Mouse (Mus musculus) limb, embryonic 15.5 days (tissue): ENCODE data around the gene Cacna1c. TPM values are rescaled to one million over a fixed set of nuclear protein-coding genes. Genes with fewer than 3 reads are reported as not detected.

ENCODE experiments used
- ATAC-seq: fragments of 200-750 bp; cut with Nextera tagmentation; 2 replicates; pipeline ENCODE4 v1.8.0; 2017; ENCODE audit warnings: low read depth, moderate TSS enrichment; ENCODE audit not compliant: insufficient number of reproducible peaks, low FRiP score, low TSS enrichment
- H3K27ac ChIP-seq: fragments of 300-500 bp; sonication (generic); 2 replicates; pipeline ENCODE4 v1.5.1; 2015; ENCODE audit warnings: moderate library complexity, mild to moderate bottlenecking, inconsistent platforms
- H3K27me3 ChIP-seq: fragments of 300-500 bp; sonication (generic); 2 replicates; pipeline ENCODE4 v1.6.1; 2015; ENCODE audit warnings: inconsistent platforms
- H3K36me3 ChIP-seq: fragments of 300-500 bp; sonication (generic); 2 replicates; pipeline ENCODE4 v1.6.1; 2015; ENCODE audit warnings: inconsistent platforms
- H3K4me1 ChIP-seq: fragments of 300-500 bp; sonication (generic); 2 replicates; pipeline ENCODE4 v1.6.1; 2015; ENCODE audit warnings: inconsistent platforms
- H3K4me2 ChIP-seq: fragments of 300-500 bp; sonication (generic); 2 replicates; pipeline ENCODE4 v1.6.1; 2015; ENCODE audit warnings: mild to moderate bottlenecking, inconsistent platforms
- H3K4me3 ChIP-seq: fragments of 300-500 bp; sonication (generic); 2 replicates; pipeline ENCODE4 v1.5.1; 2015; ENCODE audit warnings: mild to moderate bottlenecking, inconsistent platforms
- H3K9ac ChIP-seq: fragments of 300-500 bp; sonication (generic); 2 replicates; pipeline ENCODE4 v1.6.1; 2015; ENCODE audit warnings: inconsistent platforms
- H3K9me3 ChIP-seq: fragments of 300-500 bp; sonication (generic); 2 replicates; pipeline ENCODE4 v1.6.1; 2016; ENCODE audit warnings: inconsistent platforms
- WGBS: fragments of 180-500 bp; shearing (Covaris S2); methylation state at CpG from one replicate; pipeline ENCODE4 v1.1.7; 2015; 5-methylcytosine and 5-hydroxymethylcytosine counted together
- polyA plus RNA-seq: library from polyadenylated mRNA; unstranded; fragments of >200 nt; fragmentation: Nextera tagmentation; extraction: Ambion mirVana; gene quantifications from 2 replicates; pipeline ENCODE4 v1.2.1, GENCODE M21; 2015

Cacna1c gene
- polyA plus RNA-seq, 1 experiment from 2014 or later: 6.2 TPM

DNA sequence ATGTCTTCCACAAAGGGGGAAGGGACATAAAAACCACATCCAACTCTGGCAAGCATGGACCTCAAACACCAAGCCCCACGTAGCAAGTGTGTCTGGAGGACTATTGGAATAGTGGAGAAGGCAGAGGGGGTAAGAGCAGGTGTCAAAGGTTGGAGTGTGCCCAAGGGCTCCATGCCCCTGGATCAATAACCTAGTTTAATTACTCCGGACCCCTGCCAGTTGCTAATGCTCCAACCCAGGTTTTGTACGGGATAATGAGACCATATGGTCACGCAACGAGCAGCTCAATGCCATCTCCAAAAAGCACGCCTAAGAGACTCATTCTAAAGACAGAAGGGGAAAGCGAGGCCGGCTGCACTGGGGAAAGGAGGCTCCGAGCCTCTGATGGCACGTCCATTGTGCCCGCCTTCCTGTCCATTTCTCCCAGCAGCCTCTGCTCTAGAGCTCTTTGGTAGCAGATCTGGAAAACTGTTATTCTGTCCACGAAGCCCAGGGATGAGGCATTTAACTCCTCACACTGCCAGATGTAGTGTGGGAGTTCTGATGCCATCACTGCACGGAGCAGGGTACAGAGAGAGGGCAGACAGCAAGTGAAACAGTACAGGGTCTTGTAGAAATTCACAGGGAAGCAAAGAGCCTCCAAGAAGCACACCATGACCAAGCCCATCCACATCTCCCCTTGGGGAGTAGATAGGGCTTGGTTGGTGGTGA lies 257.7 kb downstream of the Cacna1c start:
- H3K36me3 ChIP-seq: no peaks in the 10 kb centered on the region
- H3K4me3 ChIP-seq: no peak overlapping the region
- H3K4me2 ChIP-seq: no peak overlapping the region
- no peaks in the 10 kb centered on the region for H3K9me3 ChIP-seq
- H3K9ac ChIP-seq: no peak overlapping the region
- H3K4me1 ChIP-seq: peaks cover 16% of the 10 kb centered on the region; the same call in 1 of the 2 replicates
- H3K27ac ChIP-seq: no peak overlapping the region
- WGBS: 62% methylated on average over 13 of the region's 13 CpGs
- no peak for ATAC-seq
- no peaks in the 10 kb centered on the region for H3K27me3 ChIP-seq

GRCm38 (mm10) chr6:118937536-118937935 lies 258.7 kb downstream of the Cacna1c start:
- no peaks in the 10 kb centered on the region for H3K36me3 ChIP-seq
- no peaks in the 10 kb centered on the region for H3K9me3 ChIP-seq
- peaks cover 16% of the 10 kb centered on the region; the same call in 1 of the 2 replicates for H3K4me1 ChIP-seq
- no peak overlapping the region for H3K4me3 ChIP-seq
- no peak overlapping the region for H3K9ac ChIP-seq
- no peak for ATAC-seq
- H3K27ac ChIP-seq: no peak overlapping the region
- no peak overlapping the region for H3K4me2 ChIP-seq
- 78% methylated on average over 5 of the region's 5 CpGs for WGBS
- H3K27me3 ChIP-seq: no peaks in the 10 kb centered on the region

GRCm38 (mm10) chr6:118935520-118936415 lies 260.4 kb downstream of the Cacna1c start:
- Histone ChIP-seq H3K4me3 (no peak overlapping the region), H3K36me3 (no peaks in the 10 kb centered on the region), H3K27ac (no peak overlapping the region), H3K9ac (no peak overlapping the region), H3K9me3 (no peaks in the 10 kb centered on the region), H3K4me1 (peaks cover 13% of the 10 kb centered on the region; the same call in 1 of the 2 replicates), H3K27me3 (no peaks in the 10 kb centered on the region), H3K4me2 (no peak overlapping the region)
- no peak for ATAC-seq
- WGBS: 79% methylated on average over 9 of the region's 9 CpGs

GRCm38 (mm10) chr6:118934243-118934902 lies 261.8 kb downstream of the Cacna1c start:
- no peak overlapping the region for H3K27ac ChIP-seq
- H3K4me1 ChIP-seq: peaks cover 13% of the 10 kb centered on the region; the same call in 1 of the 2 replicates
- H3K4me3 ChIP-seq: no peak overlapping the region
- 53% methylated on average over 9 of the region's 9 CpGs for WGBS
- no peak overlapping the region for H3K9ac ChIP-seq
- H3K4me2 ChIP-seq: no peak overlapping the region
- no peaks in the 10 kb centered on the region for H3K27me3 ChIP-seq
- H3K9me3 ChIP-seq: no peaks in the 10 kb centered on the region
- no peak for ATAC-seq
- no peaks in the 10 kb centered on the region for H3K36me3 ChIP-seq

- Histone ChIP-seq H3K9me3 (no peaks in the 10 kb centered on the region), H3K4me2 (no peak overlapping the region), H3K4me1 (peaks cover 16% of the 10 kb centered on the region), H3K36me3 (no peaks in the 10 kb centered on the region), H3K27ac (no peak overlapping the region), H3K4me3 (no peak overlapping the region), H3K9ac (no peak overlapping the region), H3K27me3 (no peaks in the 10 kb centered on the region)
- WGBS: 81% methylated on average over 9 of the region's 9 CpGs
- ATAC-seq: no peak
These were observed 263.1 kb downstream of the Cacna1c start for GRCm38 (mm10) chr6:118933017-118933594.

- Histone ChIP-seq H3K36me3 (no peaks in the 10 kb centered on the region), H3K4me1 (peaks cover 25% of the 10 kb centered on the region), H3K27me3 (no peaks in the 10 kb centered on the region), H3K9me3 (no peaks in the 10 kb centered on the region), H3K4me2 (no peak overlapping the region), H3K27ac (no peak overlapping the region), H3K9ac (no peak overlapping the region), H3K4me3 (no peak overlapping the region)
- 39% methylated on average over 8 of the region's 8 CpGs for WGBS
- no peak for ATAC-seq
These were observed 264.1 kb downstream of the Cacna1c start for GRCm38 (mm10) chr6:118932002-118932700.

- ATAC-seq: no peak
- no peak overlapping the region for H3K4me2 ChIP-seq
- no peak overlapping the region for H3K27ac ChIP-seq
- H3K4me3 ChIP-seq: no peak overlapping the region
- no peak overlapping the region for H3K9ac ChIP-seq
- 64% methylated on average over 3 of the region's 3 CpGs for WGBS
- peaks cover 30% of the 10 kb centered on the region for H3K4me1 ChIP-seq
- H3K27me3 ChIP-seq: no peaks in the 10 kb centered on the region
- H3K36me3 ChIP-seq: no peaks in the 10 kb centered on the region
- no peaks in the 10 kb centered on the region for H3K9me3 ChIP-seq
These were observed 269.5 kb downstream of the Cacna1c start for GRCm38 (mm10) chr6:118926669-118927068.

DNA sequence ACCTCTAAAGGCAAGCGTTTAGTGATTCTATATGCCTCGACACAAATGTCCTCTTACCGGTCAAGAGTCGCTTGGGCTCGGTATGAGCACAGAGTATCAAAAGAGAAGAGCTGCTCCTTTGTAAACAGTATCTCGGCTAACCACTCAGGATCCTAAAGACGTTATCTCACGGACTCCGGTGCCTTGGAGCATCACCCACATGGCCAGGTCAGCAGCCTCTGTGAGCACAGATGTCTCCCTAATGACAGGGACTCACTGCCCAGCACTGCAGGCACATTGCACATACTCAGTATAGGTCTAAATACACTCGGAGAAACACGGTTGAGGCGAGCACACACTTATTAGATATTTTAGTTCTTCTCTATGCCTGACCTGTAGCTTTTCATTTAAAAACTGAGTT lies 271.8 kb downstream of the Cacna1c start:
- Histone ChIP-seq H3K9ac (no peak overlapping the region), H3K4me3 (no peak overlapping the region), H3K4me1 (peaks cover 30% of the 10 kb centered on the region), H3K27ac (no peak overlapping the region), H3K9me3 (no peaks in the 10 kb centered on the region), H3K27me3 (no peaks in the 10 kb centered on the region), H3K36me3 (no peaks in the 10 kb centered on the region), H3K4me2 (no peak overlapping the region)
- WGBS: 83% methylated on average over 12 of the region's 12 CpGs
- ATAC-seq: no peak

GRCm38 (mm10) chr6:118923926-118924325 lies 272.3 kb downstream of the Cacna1c start:
- H3K9ac ChIP-seq: no peak overlapping the region
- H3K9me3 ChIP-seq: no peaks in the 10 kb centered on the region
- no peak overlapping the region for H3K4me2 ChIP-seq
- ATAC-seq: no peak
- 55% methylated on average over 2 of the region's 2 CpGs for WGBS
- H3K36me3 ChIP-seq: no peaks in the 10 kb centered on the region
- no peak overlapping the region for H3K4me3 ChIP-seq
- peaks cover 30% of the 10 kb centered on the region for H3K4me1 ChIP-seq
- H3K27me3 ChIP-seq: no peaks in the 10 kb centered on the region
- no peak overlapping the region for H3K27ac ChIP-seq

DNA sequence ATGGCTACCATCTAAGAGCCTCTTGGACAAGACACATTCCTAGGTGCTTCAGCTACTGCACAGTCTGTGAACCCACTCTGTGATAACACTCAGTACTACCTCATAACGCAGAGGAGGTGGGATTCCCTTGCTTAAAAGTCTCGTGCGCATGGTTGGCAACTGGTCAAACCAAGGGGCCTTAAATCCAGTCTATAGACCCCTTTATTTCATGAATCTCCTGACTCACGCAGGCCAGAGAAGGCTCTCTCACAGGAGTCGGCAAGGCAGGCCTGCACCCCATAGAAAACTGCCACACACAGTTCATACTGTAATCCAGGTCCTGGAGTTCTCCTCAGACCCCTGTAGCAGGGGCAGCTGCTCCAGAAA lies 273.0 kb downstream of the Cacna1c start:
- no peak overlapping the region for H3K4me3 ChIP-seq
- WGBS: 60% methylated on average over 5 of the region's 5 CpGs
- H3K9me3 ChIP-seq: no peaks in the 10 kb centered on the region
- ATAC-seq: 0 out of 2 replicates have a peak, but pooled peaks have one; percentile 4
- H3K4me2 ChIP-seq: no peak overlapping the region
- H3K36me3 ChIP-seq: no peaks in the 10 kb centered on the region
- H3K27ac ChIP-seq: no peak overlapping the region
- H3K9ac ChIP-seq: no peak overlapping the region
- H3K27me3 ChIP-seq: no peaks in the 10 kb centered on the region
- H3K4me1 ChIP-seq: peaks cover 28% of the 10 kb centered on the region
